Mouse (Mus musculus): ENCODE data around the gene Galnt17.

Galnt17 gene

GRCm38 (mm10) chr5:130914606-130915005 lies 393.7 kb downstream of the Galnt17 start:
- DNase-seq, result no peak

GRCm38 (mm10) chr5:130911551-130911950 lies 396.7 kb downstream of the Galnt17 start:
- no peak for DNase-seq

DNA sequence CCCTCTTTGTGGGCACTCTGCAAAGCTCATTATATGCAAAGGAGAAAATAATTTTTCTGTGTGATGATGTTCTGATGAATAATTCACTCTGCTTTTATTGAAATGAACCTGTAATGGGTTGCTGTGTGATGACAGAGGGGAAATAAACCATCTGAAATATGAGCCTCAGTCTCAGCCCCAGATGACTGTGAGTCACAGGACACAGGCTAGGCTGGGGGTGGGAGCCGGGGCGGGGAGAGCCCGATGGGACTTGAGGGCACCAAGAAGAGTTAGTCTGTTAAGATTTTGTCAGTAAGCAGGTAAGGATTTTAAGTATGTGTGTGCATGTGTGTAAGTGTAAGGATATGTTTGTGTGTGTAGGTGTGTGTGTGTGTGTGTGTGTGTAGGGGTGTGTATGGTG lies 406.6 kb downstream of the Galnt17 start:
- no peak for DNase-seq

DNA sequence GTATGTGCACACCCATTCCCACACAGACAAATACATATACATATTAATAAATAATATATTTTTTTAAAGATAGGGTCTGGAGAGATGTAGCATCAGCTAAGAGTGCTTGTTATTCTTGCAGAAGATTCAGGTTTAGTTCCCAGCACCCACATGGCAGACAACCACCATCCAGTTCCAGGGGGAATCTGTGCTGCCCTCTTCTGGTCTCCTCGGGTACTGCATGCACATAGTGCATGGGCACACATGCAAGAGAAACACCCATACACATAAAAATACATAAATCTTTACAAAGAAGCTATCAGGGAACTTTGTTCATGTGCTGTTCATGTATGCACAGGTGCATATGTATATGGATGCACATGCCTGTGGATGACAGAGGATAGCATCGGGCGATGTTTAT lies 412.3 kb downstream of the Galnt17 start:
- no peak for DNase-seq

DNA sequence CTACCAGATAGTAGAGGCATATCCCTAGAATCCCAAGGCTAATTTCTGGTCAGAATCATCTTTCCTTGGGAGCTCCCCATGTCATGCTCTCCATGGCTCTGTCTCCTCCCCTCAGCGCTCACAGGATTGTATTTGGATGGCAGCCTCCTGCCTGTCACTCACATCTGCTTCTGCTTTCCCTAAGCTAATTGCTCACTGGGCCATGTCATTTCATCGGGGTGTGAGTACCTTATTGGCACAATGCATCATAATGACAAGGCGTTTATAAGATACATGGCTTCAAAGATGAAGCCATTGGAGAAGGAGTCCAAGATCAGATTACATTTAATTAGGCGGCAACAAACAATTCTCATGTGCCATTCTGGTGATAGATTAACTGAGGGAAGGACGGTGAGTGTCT lies 416.6 kb downstream of the Galnt17 start:
- no peak for DNase-seq

GRCm38 (mm10) chr5:130880331-130880730 lies 428.0 kb downstream of the Galnt17 start:
- DNase-seq, result no peak

- DNase-seq, result no peak
Measured at GRCm38 (mm10) chr5:130875391-130875790, 432.9 kb downstream of the Galnt17 start.

- DNase-seq, result no peak
Measured at GRCm38 (mm10) chr5:130871086-130871485, 437.2 kb downstream of the Galnt17 start.

GRCm38 (mm10) chr5:130869869-130870268 lies 438.4 kb downstream of the Galnt17 start:
- DNase-seq, result no peak

GRCm38 (mm10) chr5:130862302-130862701 lies 446.0 kb downstream of the Galnt17 start:
- DNase-seq, result no peak

GRCm38 (mm10) chr5:130859736-130860135 lies 448.6 kb downstream of the Galnt17 start:
- DNase-seq, result no peak

DNA sequence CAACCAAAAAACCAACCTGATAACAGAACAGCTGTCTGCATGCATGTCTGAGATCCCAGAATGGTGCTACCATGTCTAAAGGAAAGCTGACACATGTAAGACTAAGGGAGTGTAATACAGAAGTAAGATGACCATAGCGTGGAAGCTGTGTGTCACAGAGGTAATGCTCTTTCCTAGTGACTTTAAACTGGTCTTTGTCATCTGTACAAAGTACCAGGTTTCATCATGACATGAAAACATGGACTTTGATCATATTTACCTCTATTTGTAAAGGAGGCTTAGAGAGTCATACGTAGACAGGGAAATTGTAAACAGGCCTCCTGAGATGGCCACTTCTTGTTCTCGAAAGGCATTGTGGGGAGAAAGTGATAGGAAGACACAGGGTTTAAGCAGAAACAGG lies 449.6 kb downstream of the Galnt17 start:
- DNase-seq, result no peak

GRCm38 (mm10) chr5:130858148-130858547 lies 450.1 kb downstream of the Galnt17 start:
- peak; percentile 13 for DNase-seq

DNA sequence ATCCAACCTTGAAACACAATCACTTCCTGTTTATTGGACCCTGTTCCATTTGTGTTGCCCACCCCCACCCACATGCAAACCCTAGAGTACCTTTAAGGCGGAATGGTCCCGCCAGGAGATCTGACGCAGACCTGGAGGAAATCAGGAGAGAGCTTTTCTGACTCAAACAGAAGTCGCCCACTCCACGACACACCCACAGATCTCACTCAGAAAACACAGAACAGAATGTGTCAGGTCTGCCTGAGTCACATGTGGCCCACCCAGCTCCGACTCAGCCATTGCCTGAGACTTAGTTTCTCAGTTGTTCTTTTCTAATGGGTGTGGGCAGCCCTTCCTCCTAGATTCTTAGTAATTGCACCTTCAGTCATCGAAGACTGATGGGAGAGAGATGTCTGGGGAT lies 453.9 kb downstream of the Galnt17 start:
- no peak for DNase-seq

GRCm38 (mm10) chr5:130853371-130853770 lies 454.9 kb downstream of the Galnt17 start:
- peak; percentile 81 to 82 for DNase-seq

DNA sequence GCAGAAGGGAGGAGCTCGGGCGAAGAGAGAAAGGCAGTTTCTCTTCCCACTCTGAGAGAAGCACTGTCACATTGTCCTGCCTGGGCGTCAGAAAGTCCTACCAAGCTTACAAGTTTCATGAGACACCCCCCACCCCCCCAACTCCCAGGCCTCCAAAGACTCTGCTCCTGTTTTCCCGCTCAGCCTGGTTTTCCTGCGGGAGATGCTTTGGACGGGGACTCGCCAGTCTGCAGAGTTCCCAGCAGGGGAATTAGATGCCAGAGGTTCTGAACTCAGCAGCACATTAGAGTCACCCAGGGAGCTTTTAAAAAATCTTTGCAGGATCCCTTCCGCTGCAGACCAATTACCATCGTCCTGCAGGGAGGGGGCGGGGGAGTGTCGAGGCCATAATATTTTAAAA lies 456.1 kb downstream of the Galnt17 start:
- no peak for DNase-seq

DNA sequence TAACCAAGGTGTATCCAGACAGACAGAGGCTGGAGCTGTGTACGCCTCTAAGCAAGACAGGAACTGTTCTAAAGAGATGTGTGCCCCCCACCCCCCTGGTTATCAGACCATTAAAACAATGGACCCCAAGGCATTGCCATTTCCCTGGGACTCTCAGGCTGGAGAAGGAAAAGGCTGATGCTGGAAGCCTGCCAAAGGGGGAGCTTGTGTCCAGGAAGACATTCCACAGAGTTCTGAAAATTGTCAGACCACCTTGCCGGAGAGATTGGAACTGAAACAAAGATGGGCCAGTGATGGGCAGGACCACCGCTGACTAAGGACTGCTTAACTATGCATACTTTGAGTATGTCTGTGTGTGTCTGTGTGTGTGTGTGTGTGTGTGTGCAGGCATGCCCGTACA lies 458.7 kb downstream of the Galnt17 start:
- DNase-seq, result no peak

GRCm38 (mm10) chr5:130848562-130848961 lies 459.7 kb downstream of the Galnt17 start:
- DNase-seq, result no peak

DNA sequence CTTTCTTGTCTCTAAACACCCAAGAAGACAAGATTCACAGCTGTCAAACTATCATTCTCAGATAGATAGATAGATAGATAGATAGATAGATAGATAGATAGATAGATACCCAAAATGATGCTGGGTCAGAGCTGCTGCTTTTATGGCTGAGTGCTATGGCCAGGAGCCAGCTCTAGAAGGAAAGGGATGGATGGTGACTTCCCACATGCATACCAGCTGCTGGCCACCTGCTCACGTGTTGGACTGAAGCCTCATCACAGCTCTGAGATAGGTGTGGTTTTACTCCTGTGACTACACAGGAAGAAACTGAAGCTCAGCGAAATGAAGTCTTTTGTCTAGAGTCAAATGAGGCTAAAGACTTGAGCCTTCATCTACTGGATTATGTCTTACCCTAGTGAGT lies 482.5 kb downstream of the Galnt17 start:
- no peak for DNase-seq
